Mouse (Mus musculus): Measurements from ENCODE around the gene Rhbdl1.

DNA sequence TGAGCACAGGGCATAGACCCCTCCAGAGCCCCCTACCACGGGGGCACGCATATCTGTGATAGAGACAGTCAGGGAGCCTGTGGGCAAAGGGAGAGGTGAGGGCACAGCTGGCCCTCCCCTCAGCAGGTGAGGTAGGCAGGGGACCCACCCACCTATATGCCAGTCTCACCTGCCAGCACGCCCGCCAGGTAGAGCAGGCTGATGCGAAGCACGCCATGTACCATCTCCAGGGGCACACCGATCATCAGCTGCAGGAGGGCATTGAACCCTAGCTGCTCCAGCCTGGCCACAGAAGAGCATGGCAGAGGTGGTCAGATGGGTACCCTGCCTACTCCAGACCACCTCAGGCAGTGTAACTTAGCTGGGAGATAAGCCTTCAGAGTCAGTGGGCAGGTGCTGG lies 1.8 kb downstream of the Rhbdl1 start:
- TF ChIP-seq CTCF (IDR thresholded peaks at IDR 0.05; ENCODE audit: low read depth, low read length) (no peak), POLR2A (IDR thresholded peaks at IDR 0.05; ENCODE audit: extremely low read depth, insufficient read depth, low read length) (0 out of 2 replicates have a peak, but pooled peaks have one; percentile 12)

Data from liver, adult 2 months (tissue).